Mouse (Mus musculus) MEL (cell line): ENCODE measurements at regions not wholly inside any gene's neighbourhood (a gene's known extent, or its start where the extent isn't known, plus 50 kb on each side); places are given as distances from the start of the nearest gene placed in this dataset.

Source experiments
- DNase-seq: peaks from one replicate; pipeline ENCODE4 v3.0.0; 2011; ENCODE audit warnings: low read depth, low spot score
- H3K27ac ChIP-seq: 2 replicates; pipeline ENCODE4 v1.5.1; 2012; ENCODE audit warnings: low read depth, mild to moderate bottlenecking, control low read depth, low read length, moderate library complexity; ENCODE audit not compliant: control insufficient read depth
- H3K27me3 ChIP-seq, 2 experiments: fragments of 150-350 bp in 1 of 2; sonication (generic) in 1 of 2; 2 replicates each; pipeline ENCODE4 v1.6.1; 2012; ENCODE audit warnings: low read length in 2 of 2, mild to moderate bottlenecking in 2 of 2, improper control_type of control experiment in 1 of 2, moderate library complexity in 1 of 2; ENCODE audit not compliant: insufficient read depth in 2 of 2, control insufficient read depth in 1 of 2
- H3K36me3 ChIP-seq, 2 experiments: 2 replicates each; pipeline ENCODE4 v1.6.1; 2012 to 2014; ENCODE audit warnings: low read length in 2 of 2, improper control_type of control experiment in 1 of 2, inconsistent platforms in 1 of 2, mild to moderate bottlenecking in 1 of 2; ENCODE audit not compliant: insufficient read depth in 2 of 2, control insufficient read depth in 1 of 2
- H3K4me1 ChIP-seq, 2 experiments: fragments of 150-350 bp in 1 of 2; sonication (generic) in 1 of 2; 2 replicates each; pipeline ENCODE4 v1.6.1; 2012; ENCODE audit warnings: low read length in 2 of 2, improper control_type of control experiment in 1 of 2, mild to moderate bottlenecking in 1 of 2; ENCODE audit not compliant: insufficient read depth in 2 of 2, control insufficient read depth in 1 of 2
- H3K4me3 ChIP-seq, 2 experiments: fragments of 150-350 bp in 1 of 2; sonication (generic) in 1 of 2; 2 replicates each; pipeline ENCODE4 v1.5.1; 2012; ENCODE audit warnings: low read depth in 2 of 2, low read length in 2 of 2, mild to moderate bottlenecking in 2 of 2, moderate library complexity in 2 of 2, control low read depth in 1 of 2, improper control_type of control experiment in 1 of 2; ENCODE audit not compliant: control insufficient read depth in 1 of 2, insufficient read depth in 1 of 2
- H3K79me2 ChIP-seq: 2 replicates; pipeline ENCODE4 v1.6.1; 2012; ENCODE audit warnings: mild to moderate bottlenecking, low read length, moderate library complexity; ENCODE audit not compliant: control insufficient read depth, poor library complexity, insufficient read depth
- H3K9ac ChIP-seq: 2 replicates; pipeline ENCODE4 v1.6.1; 2012; ENCODE audit warnings: low read depth, mild to moderate bottlenecking, control low read depth, low read length, moderate library complexity; ENCODE audit not compliant: control insufficient read depth, poor library complexity, severe bottlenecking
- H3K9me3 ChIP-seq: fragments of 150-350 bp; sonication (generic); replicated peaks from 2 replicates; pipeline ENCODE4 v1.6.1; 2012; ENCODE audit warnings: mild to moderate bottlenecking, low read length, improper control_type of control experiment, moderate library complexity; ENCODE audit not compliant: insufficient read depth
- BHLHE40 ChIP-seq: IDR thresholded peaks from 2 replicates; pipeline ENCODE4 v1.6.1; 2012; ENCODE audit warnings: low read depth, mild to moderate bottlenecking, inconsistent platforms, low read length, improper control_type of control experiment, borderline replicate concordance
- CHD1 ChIP-seq: IDR thresholded peaks from 2 replicates; pipeline ENCODE4 v1.6.1; 2012; ENCODE audit warnings: low read depth, mild to moderate bottlenecking, inconsistent platforms, low read length, improper control_type of control experiment
- CHD2 ChIP-seq: IDR thresholded peaks from 2 replicates; pipeline ENCODE4 v1.6.1; 2011; ENCODE audit warnings: low read length, improper control_type of control experiment
- E2F4 ChIP-seq: IDR thresholded peaks from 2 replicates; pipeline ENCODE4 v1.6.1; 2011; ENCODE audit warnings: low read depth, low read length, improper control_type of control experiment, borderline replicate concordance
- ELF1 ChIP-seq: IDR thresholded peaks from 2 replicates; pipeline ENCODE4 v1.6.1; 2014; ENCODE audit warnings: low read depth, mild to moderate bottlenecking, inconsistent platforms, low read length, improper control_type of control experiment, moderate library complexity
- EP300 ChIP-seq, 2 experiments: IDR thresholded peaks; 2 replicates each; pipeline ENCODE4 v1.6.1; 2011; ENCODE audit warnings: improper control_type of control experiment in 2 of 2, low read length in 2 of 2, low read depth in 1 of 2, mild to moderate bottlenecking in 1 of 2
- ETS1 ChIP-seq: IDR thresholded peaks from 2 replicates; pipeline ENCODE4 v1.6.1; 2012; ENCODE audit warnings: low read depth, mild to moderate bottlenecking, inconsistent platforms, low read length, improper control_type of control experiment, moderate library complexity
- GATA1 ChIP-seq: IDR thresholded peaks from 2 replicates; pipeline ENCODE4 v1.6.1; 2011; ENCODE audit warnings: low read depth, low read length, improper control_type of control experiment
- HCFC1 ChIP-seq: IDR thresholded peaks from 2 replicates; pipeline ENCODE4 v1.6.1; 2012; ENCODE audit warnings: low read depth, mild to moderate bottlenecking, inconsistent platforms, low read length, improper control_type of control experiment, moderate library complexity
- JUND ChIP-seq: IDR thresholded peaks from 2 replicates; pipeline ENCODE4 v1.6.1; 2011; ENCODE audit warnings: low read depth, mild to moderate bottlenecking, improper control_type of control experiment, low read length
- KAT2A ChIP-seq: conservative IDR thresholded peaks from 2 replicates; pipeline ENCODE4 v1.6.1; 2012; ENCODE audit warnings: low read depth, low read length, improper control_type of control experiment, inconsistent platforms
- MAFK ChIP-seq: IDR thresholded peaks from 2 replicates; pipeline ENCODE4 v1.6.1; 2011; ENCODE audit warnings: low read depth, mild to moderate bottlenecking, low read length, improper control_type of control experiment, borderline replicate concordance
- MAX ChIP-seq: IDR thresholded peaks from 2 replicates; pipeline ENCODE4 v1.6.1; 2011; ENCODE audit warnings: low read length, improper control_type of control experiment
- MAZ ChIP-seq: IDR thresholded peaks from 2 replicates; pipeline ENCODE4 v1.6.1; 2012; ENCODE audit warnings: low read depth, mild to moderate bottlenecking, inconsistent platforms, low read length, improper control_type of control experiment
- MEF2A ChIP-seq: IDR thresholded peaks from 2 replicates; pipeline ENCODE4 v1.6.1; 2014; ENCODE audit warnings: low read depth, mild to moderate bottlenecking, inconsistent platforms, low read length, improper control_type of control experiment; ENCODE audit not compliant: poor library complexity, insufficient replicate concordance, severe bottlenecking; ENCODE audit errors: extremely low read depth
- MXI1 ChIP-seq: IDR thresholded peaks from 2 replicates; pipeline ENCODE4 v1.6.1; 2011; ENCODE audit warnings: mild to moderate bottlenecking, low read depth, low read length, improper control_type of control experiment
- MYB ChIP-seq: IDR thresholded peaks from 2 replicates; pipeline ENCODE4 v1.6.1; 2011; ENCODE audit warnings: mild to moderate bottlenecking, low read depth, low read length, improper control_type of control experiment
- MYC ChIP-seq: IDR thresholded peaks from 2 replicates; pipeline ENCODE4 v1.6.1; 2011; ENCODE audit warnings: low read depth, mild to moderate bottlenecking, low read length, improper control_type of control experiment, moderate library complexity
- NELFE ChIP-seq: IDR thresholded peaks from 2 replicates; pipeline ENCODE4 v1.6.1; 2011; ENCODE audit warnings: low read depth, low read length, improper control_type of control experiment
- POLR2A ChIP-seq, 2 experiments: IDR thresholded peaks; 2 replicates each; pipeline ENCODE4 v1.6.1; 2011 to 2012; ENCODE audit warnings: low read length in 2 of 2, mild to moderate bottlenecking in 2 of 2, control low read depth in 1 of 2, improper control_type of control experiment in 1 of 2, low read depth in 1 of 2, moderate library complexity in 1 of 2; ENCODE audit not compliant: control insufficient read depth in 1 of 2, insufficient read depth in 1 of 2, poor library complexity in 1 of 2
- POLR2AphosphoS2 ChIP-seq: IDR thresholded peaks from 2 replicates; pipeline ENCODE4 v1.6.1; 2011; ENCODE audit warnings: low read length, improper control_type of control experiment
- POLR2AphosphoS5 ChIP-seq: IDR thresholded peaks from 2 replicates; pipeline ENCODE4 v1.6.1; 2012; ENCODE audit warnings: low read depth, borderline replicate concordance, mild to moderate bottlenecking, inconsistent platforms, low read length, moderate library complexity, mixed read lengths
- RAD21 ChIP-seq: IDR thresholded peaks from 2 replicates; pipeline ENCODE4 v1.6.1; 2011; ENCODE audit warnings: mild to moderate bottlenecking, low read depth, low read length, improper control_type of control experiment
- RCOR1 ChIP-seq: IDR thresholded peaks from 2 replicates; pipeline ENCODE4 v1.6.1; 2012; ENCODE audit warnings: low read depth, mild to moderate bottlenecking, inconsistent platforms, low read length, improper control_type of control experiment
- SIN3A ChIP-seq: IDR thresholded peaks from 2 replicates; pipeline ENCODE4 v1.6.1; 2012; ENCODE audit warnings: low read length, improper control_type of control experiment, inconsistent platforms
- SMC3 ChIP-seq: IDR thresholded peaks from 2 replicates; pipeline ENCODE4 v1.6.1; 2011; ENCODE audit warnings: low read depth, low read length, improper control_type of control experiment
- TAL1 ChIP-seq: IDR thresholded peaks from 2 replicates; pipeline ENCODE4 v1.6.1; 2012; ENCODE audit warnings: mild to moderate bottlenecking, inconsistent platforms, low read length, moderate library complexity, mixed read lengths
- TBP ChIP-seq: IDR thresholded peaks from 2 replicates; pipeline ENCODE4 v1.8.0; 2011; ENCODE audit warnings: low read depth, low read length, improper control_type of control experiment
- TCF12 ChIP-seq: IDR thresholded peaks from 2 replicates; pipeline ENCODE4 v1.6.1; 2014; ENCODE audit warnings: low read depth, mild to moderate bottlenecking, inconsistent platforms, low read length, improper control_type of control experiment, moderate library complexity
- UBTF ChIP-seq: IDR thresholded peaks from 2 replicates; pipeline ENCODE4 v1.6.1; 2012; ENCODE audit warnings: low read depth, mild to moderate bottlenecking, inconsistent platforms, low read length, improper control_type of control experiment, moderate library complexity, borderline replicate concordance; ENCODE audit not compliant: insufficient read depth
- USF1 ChIP-seq: IDR thresholded peaks from 2 replicates; pipeline ENCODE4 v1.6.1; 2014; ENCODE audit warnings: low read depth, mild to moderate bottlenecking, inconsistent platforms, low read length, improper control_type of control experiment, moderate library complexity
- USF2 ChIP-seq, 2 experiments: IDR thresholded peaks; 2 replicates each; pipeline ENCODE4 v1.6.1; 2011 to 2012; ENCODE audit warnings: improper control_type of control experiment in 2 of 2, low read length in 2 of 2, borderline replicate concordance in 1 of 2, inconsistent platforms in 1 of 2, low read depth in 1 of 2, mild to moderate bottlenecking in 1 of 2; ENCODE audit not compliant: insufficient read depth in 1 of 2
- ZC3H11A ChIP-seq: IDR thresholded peaks from 2 replicates; pipeline ENCODE4 v1.6.1; 2012; ENCODE audit warnings: low read depth, mild to moderate bottlenecking, inconsistent platforms, low read length, improper control_type of control experiment
- ZKSCAN1 ChIP-seq: IDR thresholded peaks from 2 replicates; pipeline ENCODE4 v1.6.1; 2012; ENCODE audit warnings: low read depth, mild to moderate bottlenecking, inconsistent platforms, low read length, improper control_type of control experiment, moderate library complexity
- ZMIZ1 ChIP-seq: IDR thresholded peaks from 2 replicates; pipeline ENCODE4 v1.6.1; 2012; ENCODE audit warnings: low read depth, mild to moderate bottlenecking, inconsistent platforms, low read length, improper control_type of control experiment, moderate library complexity
- ZNF384 ChIP-seq: IDR thresholded peaks from 2 replicates; pipeline ENCODE4 v1.6.1; 2012; ENCODE audit warnings: low read depth, mild to moderate bottlenecking, inconsistent platforms, low read length, improper control_type of control experiment

GRCm38 (mm10) chr15:85670789-85671700 is 63.7 kb upstream of the Ppara start:
- Histone ChIP-seq H3K79me2 (peaks cover 77% of the 10 kb centered on the region), H3K36me3 (peaks cover 11 to 17% of the 10 kb centered on the region in 2 experiments), H3K9ac (peak overlapping the region; percentile 99), H3K4me3 (peak overlapping the region; percentile 98), H3K4me1 (peaks cover 2 to 9% of the 10 kb centered on the region in 2 experiments; a peak in 3 of 4 replicates), H3K27ac (peak overlapping the region; percentile 91), H3K27me3 (no peaks in the 10 kb centered on the region; a peak in 1 of 4 replicates), H3K9me3 (no peaks in the 10 kb centered on the region)
- peak; percentile 84 for DNase-seq
- TF ChIP-seq USF2 (IDR thresholded peaks at IDR 0.05; ENCODE audit: borderline replicate concordance in 1 of 2, insufficient read depth in 1 of 2, low read depth in 1 of 2, low read length in 2 of 2) (no peak), NELFE (peak; percentile 73), ELF1 (no peak), KAT2A (no peak), ZNF384 (no peak), RAD21 (no peak), E2F4 (no peak), POLR2A (IDR thresholded peaks at IDR 0.05; ENCODE audit: control insufficient read depth in 1 of 2, insufficient read depth in 1 of 2, low read depth in 1 of 2, low read length in 2 of 2, poor library complexity in 1 of 2) (peak; percentile 69 to 72), SIN3A (peak; percentile 30; the same call in 1 of the 2 replicates), CHD1 (no peak), POLR2AphosphoS2 (no peak), ZKSCAN1 (no peak), JUND (no peak), MEF2A (no peak), CHD2 (no peak), POLR2AphosphoS5 (no peak), MYC (no peak), GATA1 (no peak), HCFC1 (no peak), MXI1 (no peak; the same call in none of the 2 replicates), BHLHE40 (no peak), USF1 (no peak), EP300 (IDR thresholded peaks at IDR 0.05; ENCODE audit: low read depth in 1 of 2, low read length in 2 of 2) (no peak), ZC3H11A (no peak), TAL1 (no peak), TBP (0 out of 2 replicates have a peak, but pooled peaks have one; percentile 47), MAFK (no peak), RCOR1 (no peak), MYB (no peak), TCF12 (0 out of 2 replicates have a peak, but pooled peaks have one; percentile 49), UBTF (no peak), MAX (no peak), MAZ (peak; percentile 79; the same call in 1 of the 2 replicates), ZMIZ1 (peak; percentile 60; the same call in 1 of the 2 replicates), SMC3 (no peak), ETS1 (peak; percentile 66)
